Mouse (Mus musculus) E14TG2a.4 (cell line): ENCODE measurements around the gene Foxo1.

Source experiments
- CTCF ChIP-seq: conservative IDR thresholded peaks from 2 replicates; pipeline ENCODE4 v1.5.1; 2014; ENCODE audit warnings: low read length
- NANOG ChIP-seq: IDR thresholded peaks from 2 replicates; pipeline ENCODE4 v1.6.1; 2014; ENCODE audit warnings: borderline replicate concordance, low read length, mixed read lengths

- TF ChIP-seq CTCF (no peak), NANOG (no peak)
Measured at GRCm38 (mm10) chr3:52364576-52364975, 96.4 kb downstream of the Foxo1 start.
